Mouse (Mus musculus) hindbrain, embryonic 11.5 days (tissue): ENCODE measurements at regions not wholly inside any gene's neighbourhood (a gene's known extent, or its start where the extent isn't known, plus 50 kb on each side); places are given as distances from the start of the nearest gene placed in this dataset.

Source experiments
- ATAC-seq: fragments of 200-750 bp; cut with Nextera tagmentation; 2 replicates; pipeline ENCODE4 v1.8.0; 2017; ENCODE audit warnings: mild to moderate bottlenecking, moderate TSS enrichment, moderate library complexity; ENCODE audit not compliant: low FRiP score
- DNase-seq: peaks from one replicate; pipeline ENCODE4 v3.0.0-alpha.2; 2015; ENCODE audit warnings: low spot score
- H3K27ac ChIP-seq: fragments of 300-500 bp; sonication (generic); 2 replicates; pipeline ENCODE4 v1.5.1; 2014; ENCODE audit warnings: mild to moderate bottlenecking, low read depth, low read length
- H3K27me3 ChIP-seq: fragments of 300-500 bp; sonication (generic); 2 replicates; pipeline ENCODE4 v1.6.1; 2014; ENCODE audit warnings: mild to moderate bottlenecking, low read length, moderate library complexity, mixed read lengths; ENCODE audit not compliant: control insufficient read depth, insufficient read depth
- H3K36me3 ChIP-seq: fragments of 300-500 bp; sonication (generic); 2 replicates; pipeline ENCODE4 v1.6.1; 2014; ENCODE audit warnings: mild to moderate bottlenecking, low read length, moderate library complexity, mixed read lengths; ENCODE audit not compliant: control insufficient read depth, insufficient read depth
- H3K4me1 ChIP-seq: fragments of 300-500 bp; sonication (generic); replicated peaks from 2 replicates; pipeline ENCODE4 v1.6.1; 2014; ENCODE audit warnings: low read length, mixed read lengths; ENCODE audit not compliant: control insufficient read depth, insufficient read depth
- H3K4me2 ChIP-seq: fragments of 300-500 bp; sonication (generic); replicated peaks from 2 replicates; pipeline ENCODE4 v1.6.1; 2014; ENCODE audit warnings: mild to moderate bottlenecking, low read depth, low read length
- H3K4me3 ChIP-seq: fragments of 300-500 bp; sonication (generic); 2 replicates; pipeline ENCODE4 v1.5.1; 2014; ENCODE audit warnings: low read depth, low read length
- H3K9ac ChIP-seq: fragments of 300-500 bp; sonication (generic); 2 replicates; pipeline ENCODE4 v1.6.1; 2014; ENCODE audit warnings: low read depth, low read length
- H3K9me3 ChIP-seq: fragments of 300-500 bp; sonication (generic); 2 replicates; pipeline ENCODE4 v1.6.1; 2016; ENCODE audit warnings: low read length; ENCODE audit not compliant: control insufficient read depth
- WGBS: fragments of 180-500 bp; shearing (Covaris S2); extraction: QIAGEN DNeasy Blood & Tissue Kit; methylation state at CpG from one replicate; pipeline ENCODE4 v1.1.7; 2014; 5-methylcytosine and 5-hydroxymethylcytosine counted together

DNA sequence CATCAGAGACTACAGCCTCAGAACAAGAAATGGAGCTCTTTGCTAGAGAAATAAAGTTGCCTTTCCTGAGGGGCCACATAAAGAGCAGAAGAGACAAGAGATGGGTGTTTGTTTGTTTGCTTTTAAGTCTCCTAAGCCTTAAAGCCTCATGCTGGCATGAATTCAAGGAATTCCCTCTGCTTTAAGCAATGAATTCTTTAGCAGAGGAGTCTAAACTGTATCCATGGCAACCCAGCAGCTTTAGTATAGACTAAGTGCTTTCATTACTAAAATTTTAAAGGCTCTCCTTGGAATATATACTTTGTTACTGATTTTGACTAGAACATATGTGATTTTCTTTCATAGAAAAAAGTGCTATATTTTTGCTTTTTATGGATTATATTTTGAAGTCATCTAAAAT lies 195.0 kb upstream of the Meox2 start:
- no peaks in the 10 kb centered on the region for H3K4me1 ChIP-seq
- H3K9me3 ChIP-seq, result no peaks in the 10 kb centered on the region
- H3K27me3 ChIP-seq, result no peaks in the 10 kb centered on the region
- H3K27ac ChIP-seq, result no peak overlapping the region
- DNase-seq (peak; percentile 4), ATAC-seq (no peak)
- no peak overlapping the region for H3K4me2 ChIP-seq
- no peak overlapping the region for H3K9ac ChIP-seq
- no peaks in the 10 kb centered on the region for H3K36me3 ChIP-seq
- H3K4me3 ChIP-seq, result no peak overlapping the region

GRCm38 (mm10) chr12:36917576-36918106 lies 190.7 kb upstream of the Meox2 start:
- no peaks in the 10 kb centered on the region for H3K27me3 ChIP-seq
- H3K9me3 ChIP-seq, result no peaks in the 10 kb centered on the region
- ATAC-seq (peak; percentile 69), DNase-seq (peak; percentile 13)
- H3K27ac ChIP-seq, result no peak overlapping the region
- H3K36me3 ChIP-seq, result no peaks in the 10 kb centered on the region
- no peak overlapping the region for H3K9ac ChIP-seq
- 31% methylated on average over 1 of the region's 1 CpGs for WGBS
- no peaks in the 10 kb centered on the region for H3K4me1 ChIP-seq
- no peak overlapping the region for H3K4me2 ChIP-seq
- no peak overlapping the region for H3K4me3 ChIP-seq

DNA sequence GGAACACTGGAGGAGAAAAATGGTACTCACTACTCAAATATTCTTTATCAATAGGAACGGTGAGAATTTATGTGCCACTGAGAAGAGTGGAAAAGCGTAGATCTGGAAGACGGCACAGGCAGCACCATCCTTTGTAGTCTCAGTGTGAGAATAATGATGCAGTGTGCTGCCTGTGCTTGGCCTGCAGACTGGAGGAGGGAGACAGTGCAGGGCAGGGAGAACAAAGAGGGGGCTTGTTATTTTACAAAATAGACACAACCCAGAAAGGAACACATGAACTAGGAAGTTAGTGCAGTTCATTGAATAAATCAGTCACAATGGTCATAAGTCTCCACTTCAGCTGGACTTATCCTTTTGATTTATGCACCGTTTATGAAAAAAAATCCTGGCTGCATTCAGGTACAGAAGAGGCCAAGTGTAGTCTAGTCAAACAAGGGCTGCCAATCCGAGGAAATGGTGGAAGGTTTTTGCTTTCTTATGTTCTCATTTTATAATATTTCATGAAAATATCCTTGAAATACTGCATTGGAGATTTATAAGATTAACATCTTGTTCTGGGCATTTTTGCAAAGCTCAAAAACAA lies 190.0 kb upstream of the Meox2 start:
- H3K9ac ChIP-seq, result no peak overlapping the region
- DNase-seq (peak; percentile 19), ATAC-seq (peak; percentile 91)
- H3K27ac ChIP-seq, result no peak overlapping the region
- WGBS, result 24% methylated on average over 5 of the region's 5 CpGs
- no peaks in the 10 kb centered on the region for H3K4me1 ChIP-seq
- H3K27me3 ChIP-seq, result no peaks in the 10 kb centered on the region
- no peaks in the 10 kb centered on the region for H3K36me3 ChIP-seq
- no peak overlapping the region for H3K4me3 ChIP-seq
- no peaks in the 10 kb centered on the region for H3K9me3 ChIP-seq
- H3K4me2 ChIP-seq, result no peak overlapping the region

- WGBS, result 81% methylated on average over 2 of the region's 2 CpGs
- no peak overlapping the region for H3K9ac ChIP-seq
- no peaks in the 10 kb centered on the region for H3K36me3 ChIP-seq
- H3K9me3 ChIP-seq, result no peaks in the 10 kb centered on the region
- H3K4me3 ChIP-seq, result no peak overlapping the region
- no peak for ATAC-seq
- no peak overlapping the region for H3K4me2 ChIP-seq
- H3K27ac ChIP-seq, result no peak overlapping the region
- no peak for DNase-seq
- no peaks in the 10 kb centered on the region for H3K27me3 ChIP-seq
- no peaks in the 10 kb centered on the region for H3K4me1 ChIP-seq
These were observed 184.8 kb upstream of the Meox2 start for GRCm38 (mm10) chr12:36923558-36923957.

- no peak for ATAC-seq
- Histone ChIP-seq H3K4me2 (no peak overlapping the region), H3K27me3 (no peaks in the 10 kb centered on the region), H3K9ac (no peak overlapping the region), H3K4me1 (no peaks in the 10 kb centered on the region), H3K36me3 (no peaks in the 10 kb centered on the region), H3K4me3 (no peak overlapping the region), H3K9me3 (no peaks in the 10 kb centered on the region), H3K27ac (no peak overlapping the region)
- DNase-seq, result no peak
- WGBS, result 68% methylated on average over 4 of the region's 4 CpGs
These were observed 182.1 kb upstream of the Meox2 start for GRCm38 (mm10) chr12:36926225-36926624.

DNA sequence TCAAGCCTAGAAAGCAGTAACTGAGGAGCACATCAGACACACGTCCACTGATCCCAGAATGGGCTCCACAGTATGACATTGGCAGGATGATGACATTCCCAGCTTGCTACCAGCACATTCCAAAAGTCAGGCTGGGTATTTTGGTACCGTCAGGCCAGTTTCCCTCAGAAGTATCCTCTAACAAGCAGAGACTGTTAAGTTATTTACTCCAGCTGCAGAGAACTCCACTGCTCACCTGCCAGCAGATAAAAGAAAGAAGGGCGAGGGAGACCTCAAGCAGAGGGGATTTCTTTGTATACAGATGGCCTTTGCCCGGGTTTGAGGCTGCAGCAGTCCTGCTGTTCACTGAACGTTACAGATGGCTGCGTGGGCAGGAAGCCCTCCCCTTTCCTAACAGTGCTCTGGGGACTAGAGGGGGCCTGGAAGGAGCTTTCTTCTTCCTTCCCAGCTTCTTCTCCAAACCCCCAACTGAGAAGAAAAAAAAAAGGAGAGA lies 175.2 kb upstream of the Meox2 start:
- Histone ChIP-seq H3K27ac (no peak overlapping the region), H3K4me1 (no peaks in the 10 kb centered on the region), H3K9ac (no peak overlapping the region), H3K4me2 (no peak overlapping the region), H3K9me3 (no peaks in the 10 kb centered on the region), H3K27me3 (no peaks in the 10 kb centered on the region), H3K4me3 (no peak overlapping the region), H3K36me3 (no peaks in the 10 kb centered on the region)
- 3% methylated on average over 6 of the region's 6 CpGs for WGBS
- peak; percentile 17 for DNase-seq
- peak; percentile 65; the same call in 1 of the 2 replicates for ATAC-seq

DNA sequence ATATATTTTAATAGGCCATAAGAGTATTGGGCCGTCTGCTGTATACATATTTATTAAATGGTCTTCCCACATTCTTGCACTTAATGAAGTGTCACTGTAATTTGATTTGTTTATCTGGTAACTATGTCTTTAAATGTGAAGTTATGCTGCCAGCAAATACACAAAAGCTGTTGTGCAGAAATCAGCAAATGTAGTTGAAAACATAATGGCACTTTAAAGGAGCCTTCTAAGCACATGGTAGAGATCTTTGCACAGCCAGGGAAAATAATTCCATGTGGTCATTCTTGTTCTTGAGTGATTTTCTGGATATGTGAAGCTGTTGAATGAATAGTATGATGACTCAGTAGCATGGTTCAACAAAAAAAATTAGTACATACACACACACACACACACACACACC lies 164.4 kb upstream of the Meox2 start:
- DNase-seq, result no peak
- Histone ChIP-seq H3K4me3 (no peak overlapping the region), H3K4me1 (no peaks in the 10 kb centered on the region), H3K9ac (no peak overlapping the region), H3K27ac (no peak overlapping the region), H3K36me3 (no peaks in the 10 kb centered on the region), H3K9me3 (no peaks in the 10 kb centered on the region), H3K27me3 (no peaks in the 10 kb centered on the region), H3K4me2 (no peak overlapping the region)
- ATAC-seq, result no peak
- 92% methylated on average over 1 of the region's 1 CpGs for WGBS

GRCm38 (mm10) chr12:36945964-36946363 lies 162.4 kb upstream of the Meox2 start:
- 44% methylated on average over 1 of the region's 1 CpGs for WGBS
- Histone ChIP-seq H3K4me2 (no peak overlapping the region), H3K9ac (no peak overlapping the region), H3K27me3 (no peaks in the 10 kb centered on the region), H3K4me3 (no peak overlapping the region), H3K9me3 (no peaks in the 10 kb centered on the region), H3K4me1 (no peaks in the 10 kb centered on the region), H3K36me3 (no peaks in the 10 kb centered on the region), H3K27ac (no peak overlapping the region)
- ATAC-seq, result no peak
- DNase-seq, result peak; percentile 12

DNA sequence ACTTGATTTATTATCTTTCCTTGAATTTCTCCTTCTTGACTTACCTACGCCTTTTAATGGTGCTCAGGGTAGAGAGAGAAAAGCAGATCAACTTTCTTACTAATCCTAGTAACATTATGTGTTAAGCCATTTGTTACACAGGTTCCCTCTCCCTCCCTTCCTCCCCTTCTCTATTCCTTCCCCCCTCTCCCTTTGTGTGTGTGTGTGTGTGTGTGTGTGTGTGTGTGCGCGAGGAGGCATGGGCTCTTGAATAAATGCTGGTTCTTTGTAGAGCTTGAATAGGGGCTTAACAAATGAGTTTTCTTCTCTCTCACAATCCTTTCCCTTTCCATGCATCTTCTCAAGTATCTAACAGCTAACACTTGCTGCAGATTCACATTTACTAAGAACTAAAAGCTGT lies 160.4 kb upstream of the Meox2 start:
- no peaks in the 10 kb centered on the region for H3K36me3 ChIP-seq
- H3K4me3 ChIP-seq, result no peak overlapping the region
- no peak overlapping the region for H3K9ac ChIP-seq
- no peaks in the 10 kb centered on the region for H3K9me3 ChIP-seq
- H3K4me2 ChIP-seq, result no peak overlapping the region
- H3K27ac ChIP-seq, result no peak overlapping the region
- DNase-seq, result no peak
- no peak for ATAC-seq
- 77% methylated on average over 3 of the region's 3 CpGs for WGBS
- H3K27me3 ChIP-seq, result no peaks in the 10 kb centered on the region
- no peaks in the 10 kb centered on the region for H3K4me1 ChIP-seq
